Comparison of ENCODE assay signal across 16 mouse cellular contexts in the genomic region with DNA sequence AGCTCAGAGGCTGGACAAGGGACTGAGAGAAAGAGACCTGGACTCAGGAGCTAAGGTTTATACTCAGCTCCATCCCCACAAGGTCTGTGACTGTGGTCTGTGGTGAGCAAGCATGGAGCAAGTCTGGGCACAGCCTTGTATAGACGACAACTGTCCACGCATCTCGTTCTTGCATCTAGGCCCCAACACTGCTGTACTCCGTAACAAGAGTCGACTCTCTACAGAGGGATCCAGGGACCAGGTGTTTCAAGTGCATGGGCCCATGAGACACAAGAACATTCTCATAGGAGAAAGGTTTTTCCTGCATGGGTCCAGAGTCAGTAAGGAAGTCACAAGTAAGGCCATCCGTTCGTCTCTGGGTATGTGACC.
"Had no signal": no experiment of that assay in that cellular context is flagged by ENCODE, and none has a peak within 500 bp of the region (broad histone marks: within the 10 kb centered on the region; RNA-seq: fewer than 3 reads in every experiment).

No protein-coding gene starts in this region.

- H3K4me3 ChIP-seq: limb, embryonic 13.5 days; liver, embryonic 15.5 days; megakaryocyte, embryonic 14.5 days; midbrain, embryonic 15.5 days; neural tube, embryonic 13.5 days had no signal

- H3K27me3 ChIP-seq: limb, embryonic 13.5 days; midbrain, embryonic 15.5 days; neural tube, embryonic 13.5 days had no signal

- H3K9me3 ChIP-seq: limb, embryonic 13.5 days; liver, embryonic 15.5 days; megakaryocyte, embryonic 14.5 days; midbrain, embryonic 15.5 days; neural tube, embryonic 13.5 days had no signal

- H3K36me3 ChIP-seq: limb, embryonic 13.5 days; liver, embryonic 15.5 days; midbrain, embryonic 15.5 days; neural tube, embryonic 13.5 days had no signal

- H3K9ac ChIP-seq: limb, embryonic 13.5 days; liver, embryonic 15.5 days; lung, embryonic 14.5 days; midbrain, embryonic 15.5 days; neural tube, embryonic 13.5 days had no signal

- ATAC-seq: midbrain, embryonic 15.5 days had no signal

- H3K27ac ChIP-seq: limb, embryonic 13.5 days; liver, embryonic 15.5 days; midbrain, embryonic 15.5 days; neural tube, embryonic 13.5 days; stomach, postnatal 0 days had no signal

- H3K4me2 ChIP-seq: limb, embryonic 13.5 days; liver, embryonic 15.5 days; lung, embryonic 14.5 days; midbrain, embryonic 11.5 days; midbrain, embryonic 15.5 days; neural tube, embryonic 13.5 days had no signal

- DNase-seq: kidney, adult 18-20 months; kidney, postnatal 14 days; left cerebral cortex, postnatal 4 days; lung, embryonic 14.5 days; lung, postnatal 10 days; retina, postnatal 1 day; right cerebral cortex, postnatal 4 days; spleen, adult 18-20 months; thymus, postnatal 14 days had no signal
